Mouse (Mus musculus): Measurements from ENCODE around the gene Slc6a9. TPM values are rescaled to one million over a fixed set of nuclear protein-coding genes. Genes with fewer than 3 reads are reported as not detected.

Gene Slc6a9
- polyA plus RNA-seq, 2 experiments, result 31.5 to 56.3 TPM

GRCm38 (mm10) chr4:117904761-117905160, 70.5 kb downstream of the Slc6a9 start:
- WGBS (ENCODE audit: insufficient replicate concordance), result 84% methylated on average over 8 of the region's 8 CpGs
- Histone ChIP-seq H3K27ac (no peak overlapping the region), H3K36me3 (replicated peaks; ENCODE audit: control insufficient read depth, insufficient read depth, low read depth) (peaks cover 12% of the 10 kb centered on the region)

GRCm38 (mm10) chr4:117906196-117906595, 71.9 kb downstream of the Slc6a9 start:
- Histone ChIP-seq H3K27ac (no peak overlapping the region), H3K9ac (replicated peaks) (no peak overlapping the region), H3K4me1 (replicated peaks; ENCODE audit: control insufficient read depth in 2 of 2, insufficient read depth in 2 of 2, low read length in 1 of 2) (no peaks in the 10 kb centered on the region), H3K4me3 (ENCODE audit: insufficient read depth in 1 of 2, low read depth in 2 of 2, low read length in 2 of 2) (no peak overlapping the region), H3K36me3 (replicated peaks; ENCODE audit: control insufficient read depth, insufficient read depth, low read depth) (peaks cover 5% of the 10 kb centered on the region; the same call in 1 of the 2 replicates), H3K9me3 (ENCODE audit: control insufficient read depth, low read length) (no peaks in the 10 kb centered on the region), H3K27me3 (ENCODE audit: control insufficient read depth, insufficient read depth, low read length) (no peaks in the 10 kb centered on the region), H3K4me2 (ENCODE audit: low read depth) (no peak overlapping the region)
- no peak for ATAC-seq (ENCODE audit: insufficient read depth)
- DNase-seq (ENCODE audit: low read depth in 3 of 3, low spot score in 3 of 3), result no peak
- TF ChIP-seq CTCF (IDR thresholded peaks at IDR 0.05; ENCODE audit: low read depth) (no peak), EP300 (IDR thresholded peaks at IDR 0.05; ENCODE audit: low read depth) (no peak)
- WGBS (ENCODE audit: insufficient replicate concordance), result 86% methylated on average over 3 of the region's 3 CpGs

More at GRCm38 (mm10) chr4:117904761-117905160, 70.5 kb downstream of the Slc6a9 start:
- H3K4me3 ChIP-seq (ENCODE audit: insufficient read depth in 1 of 2, low read depth in 2 of 2, low read length in 2 of 2), result no peak overlapping the region
- H3K9me3 ChIP-seq (ENCODE audit: control insufficient read depth, low read length), result no peaks in the 10 kb centered on the region
- H3K9ac ChIP-seq (replicated peaks), result no peak overlapping the region
- no peaks in the 10 kb centered on the region for H3K4me1 ChIP-seq (replicated peaks; ENCODE audit: control insufficient read depth in 2 of 2, insufficient read depth in 2 of 2, low read length in 1 of 2)
- no peaks in the 10 kb centered on the region for H3K27me3 ChIP-seq (ENCODE audit: control insufficient read depth, insufficient read depth, low read length)
- no peak for ATAC-seq (ENCODE audit: insufficient read depth)
- TF ChIP-seq CTCF (IDR thresholded peaks at IDR 0.05; ENCODE audit: low read depth), result no peak
- TF ChIP-seq EP300 (IDR thresholded peaks at IDR 0.05; ENCODE audit: low read depth), result no peak
- DNase-seq (ENCODE audit: low read depth in 3 of 3, low spot score in 3 of 3), result no peak
- H3K4me2 ChIP-seq (ENCODE audit: low read depth), result no peak overlapping the region

- no peak for TF ChIP-seq CTCF (IDR thresholded peaks at IDR 0.05; ENCODE audit: low read depth)
- no peak for TF ChIP-seq EP300 (IDR thresholded peaks at IDR 0.05; ENCODE audit: low read depth)
- Histone ChIP-seq H3K4me3 (ENCODE audit: insufficient read depth in 1 of 2, low read depth in 2 of 2, low read length in 2 of 2) (no peak overlapping the region), H3K9me3 (ENCODE audit: control insufficient read depth, low read length) (no peaks in the 10 kb centered on the region), H3K4me2 (ENCODE audit: low read depth) (no peak overlapping the region), H3K4me1 (replicated peaks; ENCODE audit: control insufficient read depth in 2 of 2, insufficient read depth in 2 of 2, low read length in 1 of 2) (peaks cover 3 to 4% of the 10 kb centered on the region in 2 experiments; a peak in 3 of 4 replicates), H3K27me3 (ENCODE audit: control insufficient read depth, insufficient read depth, low read length) (no peaks in the 10 kb centered on the region), H3K36me3 (replicated peaks; ENCODE audit: control insufficient read depth, insufficient read depth, low read depth) (peaks cover 6% of the 10 kb centered on the region; the same call in 1 of the 2 replicates), H3K9ac (replicated peaks) (no peak overlapping the region), H3K27ac (no peak overlapping the region)
- no peak for ATAC-seq (ENCODE audit: insufficient read depth)
- WGBS (ENCODE audit: insufficient replicate concordance), result 81% methylated on average over 8 of the region's 8 CpGs
- DNase-seq (ENCODE audit: low read depth in 3 of 3, low spot score in 3 of 3), result no peak
Measured at GRCm38 (mm10) chr4:117908834-117909453, 74.6 kb downstream of the Slc6a9 start.

GRCm38 (mm10) chr4:117912131-117912561, 77.8 kb downstream of the Slc6a9 start:
- Histone ChIP-seq H3K4me3 (ENCODE audit: insufficient read depth in 1 of 2, low read depth in 2 of 2, low read length in 2 of 2) (no peak overlapping the region), H3K4me1 (replicated peaks; ENCODE audit: control insufficient read depth in 2 of 2, insufficient read depth in 2 of 2, low read length in 1 of 2) (peaks cover 11 to 12% of the 10 kb centered on the region in 2 experiments), H3K27ac (no peak overlapping the region), H3K36me3 (replicated peaks; ENCODE audit: control insufficient read depth, insufficient read depth, low read depth) (peaks cover 6% of the 10 kb centered on the region; the same call in 1 of the 2 replicates), H3K27me3 (ENCODE audit: control insufficient read depth, insufficient read depth, low read length) (no peaks in the 10 kb centered on the region), H3K4me2 (ENCODE audit: low read depth) (no peak overlapping the region), H3K9ac (replicated peaks) (no peak overlapping the region), H3K9me3 (ENCODE audit: control insufficient read depth, low read length) (no peaks in the 10 kb centered on the region)
- ATAC-seq (ENCODE audit: insufficient read depth) (no peak), DNase-seq (ENCODE audit: low read depth in 3 of 3, low spot score in 3 of 3) (no peak)
- TF ChIP-seq EP300 (IDR thresholded peaks at IDR 0.05; ENCODE audit: low read depth) (no peak), CTCF (IDR thresholded peaks at IDR 0.05; ENCODE audit: low read depth) (no peak)
- WGBS (ENCODE audit: insufficient replicate concordance), result 89% methylated on average over 13 of the region's 13 CpGs

- Histone ChIP-seq H3K27ac (no peak overlapping the region), H3K4me1 (replicated peaks; ENCODE audit: control insufficient read depth in 2 of 2, insufficient read depth in 2 of 2, low read length in 1 of 2) (peaks cover 11 to 17% of the 10 kb centered on the region in 2 experiments), H3K27me3 (ENCODE audit: control insufficient read depth, insufficient read depth, low read length) (no peaks in the 10 kb centered on the region), H3K36me3 (replicated peaks; ENCODE audit: control insufficient read depth, insufficient read depth, low read depth) (peaks cover 6% of the 10 kb centered on the region; the same call in 1 of the 2 replicates), H3K9me3 (ENCODE audit: control insufficient read depth, low read length) (no peaks in the 10 kb centered on the region), H3K9ac (replicated peaks) (no peak overlapping the region), H3K4me2 (ENCODE audit: low read depth) (peak overlapping the region; percentile 93), H3K4me3 (ENCODE audit: insufficient read depth in 1 of 2, low read depth in 2 of 2, low read length in 2 of 2) (no peak overlapping the region; a peak in 1 of 4 replicates)
- 75% methylated on average over 7 of the region's 7 CpGs for WGBS (ENCODE audit: insufficient replicate concordance)
- no peak for ATAC-seq (ENCODE audit: insufficient read depth)
- TF ChIP-seq EP300 (IDR thresholded peaks at IDR 0.05; ENCODE audit: low read depth), result no peak
- no peak for TF ChIP-seq CTCF (IDR thresholded peaks at IDR 0.05; ENCODE audit: low read depth)
- no peak for DNase-seq (ENCODE audit: low read depth in 3 of 3, low spot score in 3 of 3)
Measured at GRCm38 (mm10) chr4:117912685-117913273, 78.5 kb downstream of the Slc6a9 start.
